Mouse (Mus musculus) lung, postnatal 0 days (tissue): ENCODE results near the gene Dclk1. TPM values are rescaled to one million over a fixed set of nuclear protein-coding genes. Genes with fewer than 3 reads are reported as not detected.

Source experiments
- ATAC-seq: fragments of 200-750 bp; cut with Nextera tagmentation; 2 replicates; pipeline ENCODE4 v1.8.0; 2017; ENCODE audit warnings: moderate library complexity
- DNase-seq: peaks from one replicate; pipeline ENCODE4 v3.0.0-alpha.2; 2016; ENCODE audit warnings: low spot score
- H3K27ac ChIP-seq: fragments of 300-500 bp; sonication (generic); 2 replicates; pipeline ENCODE4 v1.5.1; 2014; ENCODE audit warnings: antibody characterized with exemption, mild to moderate bottlenecking, low read length, mixed read lengths
- H3K27me3 ChIP-seq: fragments of 300-500 bp; sonication (generic); replicated peaks from 2 replicates; pipeline ENCODE4 v1.6.1; 2014; ENCODE audit warnings: low read length, mixed read lengths; ENCODE audit not compliant: insufficient read depth
- H3K36me3 ChIP-seq: fragments of 300-500 bp; sonication (generic); 2 replicates; pipeline ENCODE4 v1.6.1; 2014; ENCODE audit warnings: low read length, mixed read lengths; ENCODE audit not compliant: insufficient read depth
- H3K4me1 ChIP-seq: fragments of 300-500 bp; sonication (generic); 2 replicates; pipeline ENCODE4 v1.6.1; 2014; ENCODE audit warnings: antibody characterized with exemption, low read depth, low read length, mixed read lengths; ENCODE audit not compliant: insufficient read depth
- H3K4me2 ChIP-seq: fragments of 300-500 bp; sonication (generic); replicated peaks from 2 replicates; pipeline ENCODE4 v1.6.1; 2014; ENCODE audit warnings: low read depth, mild to moderate bottlenecking, low read length, moderate library complexity, mixed read lengths
- H3K4me3 ChIP-seq: fragments of 300-500 bp; sonication (generic); 2 replicates; pipeline ENCODE4 v1.5.1; 2014; ENCODE audit warnings: low read depth, low read length
- H3K9ac ChIP-seq: fragments of 300-500 bp; sonication (generic); replicated peaks from 2 replicates; pipeline ENCODE4 v1.6.1; 2014; ENCODE audit warnings: low read depth, mild to moderate bottlenecking
- H3K9me3 ChIP-seq: fragments of 300-500 bp; sonication (generic); 2 replicates; pipeline ENCODE4 v1.6.1; 2016; ENCODE audit warnings: low read length, mixed read lengths
- CTCF ChIP-seq: IDR thresholded peaks from 2 replicates; pipeline ENCODE4 v1.5.1; 2016; ENCODE audit warnings: antibody characterized with exemption, mild to moderate bottlenecking
- EP300 ChIP-seq: IDR thresholded peaks from 2 replicates; pipeline ENCODE4 v1.6.1; 2016; ENCODE audit warnings: antibody characterized with exemption, mild to moderate bottlenecking, control low read depth
- WGBS: fragments of 180-500 bp; shearing (Covaris S2); extraction: QIAGEN DNeasy Blood & Tissue Kit; methylation state at CpG from one replicate; pipeline ENCODE4 v1.1.7; 2014; 5-methylcytosine and 5-hydroxymethylcytosine counted together
- polyA plus RNA-seq: library from polyadenylated mRNA; unstranded; fragments of >200 nt; fragmentation: Nextera tagmentation; extraction: Ambion mirVana; gene quantifications from 2 replicates; pipeline ENCODE4 v1.2.1, GENCODE M21; 2015

Gene Dclk1
- polyA plus RNA-seq, 1 experiment from 2014 or later, result 3.1 TPM

DNA sequence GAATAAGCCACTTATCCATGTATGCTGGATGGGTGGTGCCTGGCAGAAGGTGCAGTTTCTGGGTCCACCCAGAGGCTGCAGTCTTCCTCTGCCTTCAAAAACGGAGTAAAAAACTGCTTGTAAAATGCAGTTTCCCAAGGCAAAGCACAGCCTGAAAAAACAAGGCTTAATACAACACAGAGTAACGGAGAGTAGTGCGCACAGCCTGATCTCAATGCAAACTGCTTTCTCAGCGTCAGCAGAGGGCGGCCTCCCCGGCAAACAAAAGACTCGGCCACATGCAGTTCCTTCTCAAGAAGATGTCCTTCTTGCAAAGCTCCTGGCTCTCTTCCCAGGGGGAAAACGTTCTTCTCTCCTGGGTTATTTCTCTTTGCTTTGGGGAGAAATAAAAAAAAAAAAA lies 300.1 kb downstream of the Dclk1 start:
- Histone ChIP-seq H3K4me2 (peak overlapping the region; percentile 49), H3K9ac (no peak overlapping the region), H3K36me3 (no peaks in the 10 kb centered on the region), H3K27ac (no peak overlapping the region), H3K4me1 (no peaks in the 10 kb centered on the region), H3K9me3 (no peaks in the 10 kb centered on the region), H3K4me3 (peak overlapping the region; percentile 19; the same call in 1 of the 2 replicates), H3K27me3 (no peaks in the 10 kb centered on the region)
- 15% methylated on average over 8 of the region's 8 CpGs for WGBS
- ATAC-seq, result no peak
- DNase-seq, result peak; percentile 58
- TF ChIP-seq CTCF (peak; percentile 59), EP300 (no peak)

DNA sequence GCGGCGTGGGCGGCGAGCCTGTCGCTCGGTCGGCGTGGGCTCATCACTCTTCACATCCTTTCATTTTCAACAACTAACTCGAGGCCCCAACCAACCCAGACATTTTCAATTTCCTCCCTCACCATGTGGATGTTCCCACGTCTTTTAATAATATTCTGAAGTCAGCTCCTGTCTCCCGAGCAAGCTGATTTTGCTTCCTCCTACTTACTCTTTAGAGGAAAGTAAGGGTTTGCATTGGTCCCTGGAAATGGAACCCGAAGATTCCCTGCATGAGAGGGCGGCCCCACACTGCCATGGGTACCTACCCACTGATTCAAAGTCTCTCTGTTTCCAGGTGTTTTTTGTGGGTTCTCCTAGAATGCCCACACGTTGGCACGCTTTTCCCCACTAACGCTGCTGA lies 300.8 kb downstream of the Dclk1 start:
- Histone ChIP-seq H3K36me3 (no peaks in the 10 kb centered on the region), H3K27me3 (no peaks in the 10 kb centered on the region), H3K9ac (no peak overlapping the region), H3K4me2 (peak overlapping the region; percentile 49), H3K27ac (no peak overlapping the region), H3K4me3 (peak overlapping the region; percentile 19; the same call in 1 of the 2 replicates), H3K4me1 (no peaks in the 10 kb centered on the region), H3K9me3 (no peaks in the 10 kb centered on the region)
- DNase-seq (no peak), ATAC-seq (no peak)
- no peak for TF ChIP-seq CTCF
- WGBS, result 66% methylated on average over 16 of the region's 16 CpGs

DNA sequence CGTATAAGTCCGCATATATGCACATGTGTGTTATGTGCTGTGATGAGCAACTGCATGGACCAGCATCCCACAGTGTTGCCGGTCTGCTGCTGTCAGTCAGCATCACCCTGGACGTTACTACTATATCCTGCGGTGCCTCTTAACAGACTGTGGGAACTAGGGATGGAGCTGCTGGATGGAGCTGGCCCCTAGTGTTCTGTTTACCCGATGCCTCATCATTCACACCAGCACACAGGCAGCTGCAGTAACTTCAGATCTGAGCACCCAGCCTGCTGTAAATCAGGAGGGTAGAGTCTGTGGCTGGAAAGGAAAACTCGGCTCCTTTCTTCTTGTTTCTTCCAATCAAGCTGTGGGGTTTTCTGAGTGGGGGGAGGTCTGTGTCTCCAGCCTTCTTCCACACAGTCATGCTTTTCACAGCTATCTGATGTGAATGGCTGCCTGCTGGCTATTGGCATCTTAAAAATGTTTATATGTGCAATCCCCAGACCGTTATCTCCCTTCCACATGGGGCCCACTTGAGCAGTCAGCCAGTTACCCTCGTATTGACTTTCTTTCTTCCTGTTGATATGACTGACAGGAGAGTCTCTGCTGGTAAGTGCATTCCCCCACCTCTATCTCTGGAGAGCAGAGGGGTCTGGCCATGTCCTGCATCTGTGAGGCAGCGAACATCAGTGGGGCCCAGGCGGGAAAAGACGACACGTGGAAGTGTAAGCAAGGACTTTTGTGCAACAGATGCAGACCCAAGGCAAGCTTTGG lies 301.9 kb downstream of the Dclk1 start:
- no peak for DNase-seq
- H3K36me3 ChIP-seq, result no peaks in the 10 kb centered on the region
- no peaks in the 10 kb centered on the region for H3K4me1 ChIP-seq
- peak; percentile 38 for ATAC-seq
- no peaks in the 10 kb centered on the region for H3K9me3 ChIP-seq
- H3K4me3 ChIP-seq, result no peak overlapping the region
- H3K27me3 ChIP-seq, result no peaks in the 10 kb centered on the region
- no peak overlapping the region for H3K4me2 ChIP-seq
- no peak overlapping the region for H3K27ac ChIP-seq
- H3K9ac ChIP-seq, result no peak overlapping the region
- 40% methylated on average over 13 of the region's 13 CpGs for WGBS
- TF ChIP-seq CTCF, result no peak
- TF ChIP-seq EP300, result no peak

DNA sequence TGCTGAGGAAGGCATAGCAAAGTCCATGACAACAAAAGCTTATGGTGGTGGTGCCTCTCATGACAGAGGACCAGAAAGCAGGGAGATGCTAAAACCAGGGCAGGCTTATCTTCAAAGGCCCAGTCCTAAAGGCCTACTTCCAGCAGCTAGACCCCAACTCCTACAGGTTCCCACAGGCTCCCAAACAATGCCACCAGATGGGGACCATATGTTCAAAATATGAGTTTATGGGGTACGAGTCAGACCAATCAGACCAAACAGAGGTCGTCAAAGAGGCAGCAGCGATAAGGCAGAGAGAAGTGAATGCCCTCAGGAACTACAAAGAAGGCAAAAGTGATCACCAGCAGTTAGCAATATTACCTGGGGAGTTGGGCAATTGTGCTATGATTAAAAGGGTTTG lies 303.1 kb downstream of the Dclk1 start:
- Histone ChIP-seq H3K9ac (no peak overlapping the region), H3K4me2 (no peak overlapping the region), H3K27ac (no peak overlapping the region), H3K9me3 (no peaks in the 10 kb centered on the region), H3K4me1 (no peaks in the 10 kb centered on the region), H3K4me3 (no peak overlapping the region), H3K27me3 (no peaks in the 10 kb centered on the region), H3K36me3 (no peaks in the 10 kb centered on the region)
- ATAC-seq (no peak), DNase-seq (no peak)
- 78% methylated on average over 3 of the region's 3 CpGs for WGBS
- no peak for TF ChIP-seq CTCF
- no peak for TF ChIP-seq EP300

DNA sequence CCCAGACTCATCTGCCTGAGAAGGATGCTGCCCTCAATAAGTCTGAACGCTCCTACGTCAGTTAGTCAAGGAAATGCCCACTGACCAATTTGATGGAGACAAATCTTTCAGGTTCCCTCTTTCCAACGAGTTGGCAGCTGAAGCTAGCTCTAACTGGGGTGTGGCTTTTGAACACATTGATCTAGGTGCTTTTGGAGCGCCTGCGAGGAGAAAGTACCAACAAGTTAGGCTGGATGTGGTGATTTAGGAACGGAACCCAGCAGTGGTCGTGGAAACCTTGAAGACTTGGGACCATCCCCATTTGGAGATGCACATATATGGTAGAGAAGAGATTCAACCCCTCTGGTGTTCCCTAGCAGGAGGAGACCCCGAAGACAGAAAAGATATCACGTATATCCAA lies 303.8 kb downstream of the Dclk1 start:
- H3K4me3 ChIP-seq, result no peak overlapping the region
- no peak overlapping the region for H3K27ac ChIP-seq
- no peaks in the 10 kb centered on the region for H3K4me1 ChIP-seq
- no peaks in the 10 kb centered on the region for H3K9me3 ChIP-seq
- H3K9ac ChIP-seq, result no peak overlapping the region
- ATAC-seq (no peak), DNase-seq (no peak)
- TF ChIP-seq EP300 (no peak), CTCF (no peak)
- WGBS, result 91% methylated on average over 9 of the region's 9 CpGs
- H3K36me3 ChIP-seq, result no peaks in the 10 kb centered on the region
- no peak overlapping the region for H3K4me2 ChIP-seq
- H3K27me3 ChIP-seq, result no peaks in the 10 kb centered on the region

DNA sequence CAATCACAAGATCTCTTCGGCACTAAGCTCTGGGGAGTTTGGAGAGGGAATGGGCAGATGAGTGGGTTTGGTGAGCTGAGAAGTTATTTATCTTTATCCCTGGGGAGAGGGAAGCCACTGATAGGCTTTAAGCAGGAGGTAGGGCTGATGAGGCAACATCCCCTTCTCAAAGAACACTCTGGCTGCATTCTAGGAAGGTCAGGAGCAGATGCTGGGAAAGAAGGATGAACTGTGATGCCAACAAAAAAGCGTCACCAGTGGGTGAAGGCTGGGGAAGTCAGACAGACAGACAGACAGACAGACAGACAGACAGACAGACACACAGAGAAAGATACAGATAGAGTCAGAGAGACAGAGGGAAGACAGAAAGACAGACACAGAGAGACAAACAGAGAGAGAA lies 304.9 kb downstream of the Dclk1 start:
- WGBS, result 48% methylated on average over 2 of the region's 2 CpGs
- DNase-seq (no peak), ATAC-seq (no peak)
- TF ChIP-seq CTCF (no peak), EP300 (no peak)
- Histone ChIP-seq H3K36me3 (no peaks in the 10 kb centered on the region), H3K4me2 (no peak overlapping the region), H3K4me1 (no peaks in the 10 kb centered on the region), H3K27me3 (no peaks in the 10 kb centered on the region), H3K9me3 (no peaks in the 10 kb centered on the region), H3K27ac (no peak overlapping the region), H3K4me3 (no peak overlapping the region), H3K9ac (no peak overlapping the region)
